Mouse (Mus musculus) hematopoietic stem cell, adult 5-6 weeks (primary cell): Measurements from ENCODE around the gene Gm10128. TPM values are rescaled to one million over a fixed set of nuclear protein-coding genes. Genes with fewer than 3 reads are reported as not detected.
"Not testable (repeated sequence)": the region's sequence is repeated elsewhere in the genome, so short reads cannot be mapped to it uniquely, and the experiment has no call there.

Source experiments
- ATAC-seq, 2 experiments: fragments of 125-278 bp in 1 of 2; replicated peaks in 1 of 2; 2 replicates each; pipeline ENCODE4 v1.8.0; 2016 to 2017; ENCODE audit warnings: inconsistent platforms in 2 of 2, mild to moderate bottlenecking in 2 of 2, moderate number of reproducible peaks in 2 of 2, low read depth in 1 of 2, moderate TSS enrichment in 1 of 2; ENCODE audit not compliant: low FRiP score in 2 of 2, poor library complexity in 2 of 2, severe bottlenecking in 2 of 2, insufficient read depth in 1 of 2, low TSS enrichment in 1 of 2
- total RNA-seq: library from RNA; stranded (forward); fragments of 172-1452, 232-1000 nt; gene quantifications from 2 replicates; pipeline ENCODE4 v1.2.3, GENCODE M21; 2017

Gm10128 gene
- not detected in 2 replicates for total RNA-seq

- not testable (repeated sequence) for ATAC-seq
These were observed at the start of gene Gm10128 for GRCm38 (mm10) chr14:7643872-7644271. Gene Gm10128 (minus strand): TSS chr14:7643972.

- not testable (repeated sequence) for ATAC-seq
These were observed 37.4 kb upstream of the Gm10128 start for GRCm38 (mm10) chr14:7681170-7681569.

GRCm38 (mm10) chr14:7662491-7662890 lies 18.7 kb upstream of the Gm10128 start:
- not testable (repeated sequence) for ATAC-seq

- not testable (repeated sequence) for ATAC-seq
These were observed 14.6 kb upstream of the Gm10128 start for GRCm38 (mm10) chr14:7658101-7659074.

- ATAC-seq: not testable (repeated sequence)
These were observed 13.7 kb upstream of the Gm10128 start for GRCm38 (mm10) chr14:7657456-7657855.

- ATAC-seq: not testable (repeated sequence)
These were observed 48.3 kb downstream of the Gm10128 start, which contains the start of gene Gm10338 for GRCm38 (mm10) chr14:7595492-7595891. Gene Gm10338 (minus strand): TSS chr14:7595592.

Other genes starting within 250 kb of the Gm10128 start
- not detected in 2 replicates for gene Gm3755, start 193.1 kb downstream of the Gm10128 start, total RNA-seq
- gene Gm3752, start 160.2 kb downstream of the Gm10128 start, total RNA-seq: 0.99 TPM in 1 of 2 replicates, not detected in the other
- 0.56 TPM in 1 of 2 replicates, not detected in the other for gene Gm3558, start 75.4 kb downstream of the Gm10128 start, total RNA-seq
- not detected in 2 replicates for gene Gm10338, start 48.4 kb downstream of the Gm10128 start, total RNA-seq
- not detected in 2 replicates for gene Gm26661, start 147.6 kb upstream of the Gm10128 start, total RNA-seq
- gene Flnb, start 174.0 kb upstream of the Gm10128 start, total RNA-seq: 15.1 and 16.1 TPM in 2 replicates